Mouse (Mus musculus) forebrain, embryonic 16.5 days (tissue): ENCODE measurements at regions not wholly inside any gene's neighbourhood (a gene's known extent, or its start where the extent isn't known, plus 50 kb on each side); places are given as distances from the start of the nearest gene placed in this dataset.
"Not testable (repeated sequence)": the region's sequence is repeated elsewhere in the genome, so short reads cannot be mapped to it uniquely, and the experiment has no call there.

Experiments used
- ATAC-seq: fragments of 200-750 bp; cut with Nextera tagmentation; 2 replicates; pipeline ENCODE4 v1.8.0; 2017; ENCODE audit warnings: mild to moderate bottlenecking, moderate library complexity
- H3K27ac ChIP-seq: fragments of 300-500 bp; sonication (generic); 2 replicates; pipeline ENCODE4 v1.5.1; 2014; ENCODE audit warnings: low read length, control low read depth
- H3K27me3 ChIP-seq: fragments of 300-500 bp; sonication (generic); replicated peaks from 2 replicates; pipeline ENCODE4 v1.6.1; 2014; ENCODE audit warnings: low read length; ENCODE audit not compliant: control insufficient read depth, insufficient read depth
- H3K36me3 ChIP-seq: fragments of 300-500 bp; sonication (generic); 2 replicates; pipeline ENCODE4 v1.6.1; 2014; ENCODE audit not compliant: control insufficient read depth, insufficient read depth
- H3K4me1 ChIP-seq: fragments of 300-500 bp; sonication (generic); replicated peaks from 2 replicates; pipeline ENCODE4 v1.6.1; 2014; ENCODE audit warnings: low read length; ENCODE audit not compliant: control insufficient read depth, insufficient read depth
- H3K4me2 ChIP-seq: fragments of 300-500 bp; sonication (generic); 2 replicates; pipeline ENCODE4 v1.6.1; 2014; ENCODE audit warnings: mild to moderate bottlenecking, low read length, control low read depth
- H3K4me3 ChIP-seq: fragments of 300-500 bp; sonication (generic); replicated peaks from 2 replicates; pipeline ENCODE4 v1.5.1; 2014; ENCODE audit warnings: mild to moderate bottlenecking, low read length, control low read depth
- H3K9ac ChIP-seq: fragments of 300-500 bp; sonication (generic); replicated peaks from 2 replicates; pipeline ENCODE4 v1.6.1; 2014; ENCODE audit warnings: low read depth, low read length, control low read depth
- H3K9me3 ChIP-seq: fragments of 300-500 bp; sonication (generic); 2 replicates; pipeline ENCODE4 v1.6.1; 2016; ENCODE audit warnings: low read length; ENCODE audit not compliant: control insufficient read depth
- WGBS: fragments of 180-500 bp; shearing (Covaris S2); extraction: QIAGEN DNeasy Blood & Tissue Kit; methylation state at CpG from one replicate; pipeline ENCODE4 v1.1.7; 2014; 5-methylcytosine and 5-hydroxymethylcytosine counted together

- no peaks in the 10 kb centered on the region for H3K36me3 ChIP-seq
- no peak for ATAC-seq
- no peak overlapping the region for H3K4me3 ChIP-seq
- no peak overlapping the region for H3K27ac ChIP-seq
- no peaks in the 10 kb centered on the region for H3K9me3 ChIP-seq
- no peak overlapping the region for H3K9ac ChIP-seq
- 85% methylated on average over 7 of the region's 8 CpGs for WGBS
- no peak overlapping the region for H3K4me2 ChIP-seq
- H3K27me3 ChIP-seq = no peaks in the 10 kb centered on the region
- no peaks in the 10 kb centered on the region for H3K4me1 ChIP-seq
Measured at GRCm38 (mm10) chr17:43139916-43140315, 123.6 kb downstream of the Tnfrsf21 start.

DNA sequence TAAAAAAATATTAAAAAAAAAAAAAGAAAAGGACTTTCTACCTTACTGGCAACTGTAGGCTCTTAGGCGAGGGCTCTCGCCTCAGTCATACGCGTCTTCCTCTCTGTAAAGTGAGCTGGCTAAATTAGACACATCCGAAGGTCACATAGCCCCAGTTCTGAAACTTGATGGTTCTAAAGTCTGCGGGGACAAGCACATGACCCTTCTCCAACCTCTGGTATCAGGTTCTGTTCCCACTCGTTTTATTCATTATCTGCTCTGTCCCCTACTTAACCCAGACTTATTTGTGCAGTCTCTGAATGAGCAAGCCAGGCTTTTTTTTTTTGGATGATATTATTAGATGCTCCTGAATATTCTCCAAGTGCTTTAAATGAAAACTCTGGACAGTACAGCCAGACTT is 125.4 kb downstream of the Tnfrsf21 start:
- H3K9ac ChIP-seq = no peak overlapping the region
- H3K4me2 ChIP-seq = no peak overlapping the region
- H3K4me1 ChIP-seq = no peaks in the 10 kb centered on the region
- 88% methylated on average over 7 of the region's 7 CpGs for WGBS
- H3K36me3 ChIP-seq = no peaks in the 10 kb centered on the region
- ATAC-seq = no peak
- no peak overlapping the region for H3K4me3 ChIP-seq
- H3K27me3 ChIP-seq = no peaks in the 10 kb centered on the region
- H3K27ac ChIP-seq = no peak overlapping the region
- no peaks in the 10 kb centered on the region for H3K9me3 ChIP-seq

GRCm38 (mm10) chr17:43145749-43146148 is 124.4 kb upstream of the Adgrf1 start:
- Histone ChIP-seq H3K4me2 (no peak overlapping the region), H3K4me1 (no peaks in the 10 kb centered on the region), H3K9ac (no peak overlapping the region), H3K36me3 (no peaks in the 10 kb centered on the region), H3K4me3 (no peak overlapping the region), H3K27me3 (no peaks in the 10 kb centered on the region), H3K9me3 (no peaks in the 10 kb centered on the region), H3K27ac (no peak overlapping the region)
- ATAC-seq = no peak
- 48% methylated on average over 1 of the region's 1 CpGs for WGBS

DNA sequence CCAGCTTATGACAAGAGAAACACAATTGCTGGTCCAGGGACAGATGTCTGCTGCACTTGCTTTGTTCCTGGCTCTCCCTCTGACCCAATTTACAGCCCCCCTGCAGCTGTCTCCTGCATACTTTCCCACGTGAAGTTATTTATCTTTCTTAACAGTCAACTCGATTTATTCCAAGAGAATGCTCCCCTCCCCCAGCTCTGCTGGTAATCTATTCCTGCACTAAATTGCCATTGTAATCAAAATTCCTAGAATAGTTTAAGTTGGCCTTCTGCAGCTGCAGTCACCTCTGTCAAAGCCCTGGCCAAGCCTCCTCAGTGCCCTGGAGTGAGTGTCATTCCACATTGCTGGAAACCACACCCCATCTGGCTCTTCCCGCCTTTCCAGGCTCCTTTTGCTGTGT is 122.2 kb upstream of the Adgrf1 start:
- no peaks in the 10 kb centered on the region for H3K4me1 ChIP-seq
- no peak for ATAC-seq
- no peaks in the 10 kb centered on the region for H3K9me3 ChIP-seq
- no peak overlapping the region for H3K27ac ChIP-seq
- 8% methylated on average over 3 of the region's 3 CpGs for WGBS
- no peak overlapping the region for H3K9ac ChIP-seq
- H3K4me3 ChIP-seq = no peak overlapping the region
- H3K4me2 ChIP-seq = no peak overlapping the region
- no peaks in the 10 kb centered on the region for H3K36me3 ChIP-seq
- no peaks in the 10 kb centered on the region for H3K27me3 ChIP-seq

DNA sequence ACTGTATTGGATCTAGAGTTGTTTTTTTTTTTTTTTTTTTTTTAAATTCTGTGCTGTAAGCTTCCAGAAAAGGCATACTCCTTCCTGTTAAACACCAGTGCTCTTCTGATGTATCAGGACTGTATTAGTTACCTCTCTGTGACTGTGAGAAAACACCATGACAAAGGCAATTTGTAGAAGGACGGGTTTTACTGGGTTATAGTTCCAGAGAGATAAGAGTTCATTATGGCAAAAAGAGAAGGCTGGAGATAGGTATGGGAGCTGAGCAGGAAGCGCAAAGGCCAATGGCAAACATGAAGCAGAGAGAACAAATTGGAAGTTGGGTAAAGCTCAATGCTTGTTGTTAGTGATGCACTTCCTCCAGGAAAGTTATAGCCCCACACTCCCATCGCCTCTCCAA is 117.5 kb upstream of the Adgrf1 start:
- H3K36me3 ChIP-seq = peaks cover 2% of the 10 kb centered on the region; the same call in 1 of the 2 replicates
- WGBS = 98% methylated on average over 3 of the region's 3 CpGs
- no peak overlapping the region for H3K4me3 ChIP-seq
- ATAC-seq = no peak
- H3K4me2 ChIP-seq = no peak overlapping the region
- H3K4me1 ChIP-seq = peaks cover 2% of the 10 kb centered on the region; the same call in 1 of the 2 replicates
- H3K9me3 ChIP-seq = no peaks in the 10 kb centered on the region
- H3K27me3 ChIP-seq = no peaks in the 10 kb centered on the region
- no peak overlapping the region for H3K9ac ChIP-seq
- no peak overlapping the region for H3K27ac ChIP-seq

- not testable (repeated sequence) for H3K4me3 ChIP-seq, H3K36me3 ChIP-seq, H3K9me3 ChIP-seq, H3K27me3 ChIP-seq, ATAC-seq, H3K27ac ChIP-seq, H3K4me2 ChIP-seq, H3K9ac ChIP-seq
- H3K4me1 ChIP-seq = peaks cover 14% of the 10 kb centered on the region
- WGBS = 89% methylated on average over 8 of the region's 8 CpGs
Measured at GRCm38 (mm10) chr17:43155271-43155670, 114.9 kb upstream of the Adgrf1 start.

- H3K9ac ChIP-seq = no peak overlapping the region
- H3K4me2 ChIP-seq = no peak overlapping the region; the same call in 1 of the 2 replicates
- WGBS = 74% methylated on average over 5 of the region's 5 CpGs
- no peak for ATAC-seq
- peaks cover 14% of the 10 kb centered on the region for H3K4me1 ChIP-seq
- peaks cover 2% of the 10 kb centered on the region; the same call in 1 of the 2 replicates for H3K36me3 ChIP-seq
- no peaks in the 10 kb centered on the region for H3K27me3 ChIP-seq
- H3K27ac ChIP-seq = no peak overlapping the region
- no peaks in the 10 kb centered on the region for H3K9me3 ChIP-seq
- H3K4me3 ChIP-seq = no peak overlapping the region
Measured at GRCm38 (mm10) chr17:43156116-43156515, 114.0 kb upstream of the Adgrf1 start.

DNA sequence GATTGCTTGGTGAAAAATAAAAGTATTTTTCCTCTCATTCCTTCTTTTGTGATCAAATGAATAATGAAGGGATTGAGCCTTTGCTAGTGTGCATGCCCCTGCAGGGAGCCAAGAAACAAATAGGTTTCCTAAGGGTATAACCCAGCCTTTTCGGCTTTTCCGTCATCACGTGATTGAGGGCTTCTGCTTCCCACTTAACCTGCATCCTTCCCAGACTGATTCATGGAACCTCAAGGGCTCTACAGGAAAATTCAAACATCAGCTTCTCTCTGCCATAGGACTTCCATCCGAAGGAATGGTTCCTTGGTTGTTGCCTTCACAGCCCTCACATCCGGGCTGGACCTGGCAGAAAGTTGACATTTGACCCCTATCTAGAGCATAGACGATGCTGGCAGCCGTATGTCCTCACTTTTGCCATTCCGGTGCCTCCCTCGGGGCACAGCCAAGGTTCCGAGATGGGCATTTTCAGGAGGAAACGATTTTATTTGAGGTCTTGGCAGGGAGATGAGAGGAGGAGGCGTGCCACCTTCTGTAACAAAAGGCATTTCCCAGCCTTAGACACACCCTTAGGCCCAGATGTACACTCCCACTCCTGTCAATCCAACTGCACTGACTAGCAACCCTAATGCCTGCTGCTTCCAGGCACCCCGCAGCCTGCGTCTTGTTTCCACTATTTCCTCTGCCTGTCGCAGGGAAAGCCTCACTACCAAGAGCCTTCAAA is 112.2 kb upstream of the Adgrf1 start:
- Histone ChIP-seq H3K27ac (peak overlapping the region; percentile 86), H3K4me2 (peak overlapping the region; percentile 60), H3K9ac (peak overlapping the region; percentile 60), H3K4me1 (peaks cover 14% of the 10 kb centered on the region), H3K36me3 (peaks cover 2% of the 10 kb centered on the region; the same call in 1 of the 2 replicates), H3K9me3 (no peaks in the 10 kb centered on the region), H3K27me3 (no peaks in the 10 kb centered on the region), H3K4me3 (peak overlapping the region; percentile 43)
- ATAC-seq = peak; percentile 99
- 12% methylated on average over 15 of the region's 15 CpGs for WGBS

DNA sequence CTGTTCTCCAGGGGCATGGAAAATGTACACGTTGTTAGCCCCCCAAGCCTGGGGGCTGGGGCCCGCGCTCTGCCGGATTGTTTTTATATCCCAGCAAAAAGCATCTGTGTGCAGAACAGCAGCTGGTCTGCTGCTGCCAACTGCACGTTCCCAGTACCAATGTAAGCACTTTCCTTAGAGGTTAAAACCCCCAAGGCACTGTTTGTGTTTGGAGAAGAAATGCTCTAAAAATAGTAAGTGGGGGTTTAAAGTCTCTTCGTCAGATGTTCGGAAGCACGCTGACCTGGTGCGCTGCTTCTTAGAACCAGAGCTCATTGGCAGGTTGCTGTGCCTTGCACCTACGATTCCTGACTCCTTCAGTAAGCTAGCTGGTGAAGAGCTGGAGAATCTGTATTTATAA is 111.4 kb upstream of the Adgrf1 start:
- WGBS = 39% methylated on average over 10 of the region's 10 CpGs

More for the DNA sequence above, 111.4 kb upstream of the Adgrf1 start:
- ATAC-seq = peak; percentile 49
- Histone ChIP-seq H3K36me3 (peaks cover under 1% of the 10 kb centered on the region; the same call in 1 of the 2 replicates), H3K27me3 (no peaks in the 10 kb centered on the region), H3K9me3 (no peaks in the 10 kb centered on the region), H3K4me2 (peak overlapping the region; percentile 60), H3K4me3 (no peak overlapping the region), H3K27ac (peak overlapping the region; percentile 86), H3K4me1 (peaks cover 14% of the 10 kb centered on the region), H3K9ac (0 out of 2 replicates have a peak overlapping the region, but pooled peaks have one; percentile 25)
